Mouse (Mus musculus) leukemia stem cell, adult 10-12 weeks (primary cell): Measurements from ENCODE around the gene AI597479. TPM values are rescaled to one million over a fixed set of nuclear protein-coding genes. Genes with fewer than 3 reads are reported as not detected.

Experiments
- polyA plus RNA-seq: library from polyadenylated mRNA; stranded (reverse); fragments of >175 nt; gene quantifications from 2 replicates; pipeline ENCODE4 v1.2.3, GENCODE M21; 2012; ENCODE audit warnings: low replicate concordance

Gene AI597479
- polyA plus RNA-seq, result 0.47 and 1.3 TPM in 2 replicates

GRCm38 (mm10) chr1:43098031-43098984 is at the start of gene AI597479, which contains the start of gene Tgfbrap1:
TSS of gene AI597479 (plus strand) at chr1:43098710.
TSS of gene Tgfbrap1 (minus strand) at chr1:43098637.

Other genes starting within 250 kb of the AI597479 start
- gene Mrps9, start 247.5 kb upstream of the AI597479 start, polyA plus RNA-seq, result 27.5 and 37.1 TPM in 2 replicates
- 0.22 and 0.37 TPM in 2 replicates for gene Gpr45, start 145.8 kb upstream of the AI597479 start, polyA plus RNA-seq
- gene Tgfbrap1, start 73 bp upstream of the AI597479 start, polyA plus RNA-seq, result 7.3 and 13.2 TPM in 2 replicates
- 0.22 and 0.41 TPM in 2 replicates for gene Fhl2, start 98.3 kb downstream of the AI597479 start, polyA plus RNA-seq